Mouse (Mus musculus) cerebellum, adult 2 months (tissue): ENCODE data around the gene Nebl. TPM values are rescaled to one million over a fixed set of nuclear protein-coding genes. Genes with fewer than 3 reads are reported as not detected.

Experiments used
- DNase-seq, 2 experiments: peaks; one replicate each; pipeline ENCODE4 v3.0.0; 2021
- H3K27ac ChIP-seq: fragments of 200-500 bp; 2 replicates; pipeline ENCODE4 v1.5.1; 2012; ENCODE audit warnings: low read length, control low read depth, inconsistent platforms; ENCODE audit not compliant: insufficient read depth
- H3K27me3 ChIP-seq: fragments of 200-500 bp; 2 replicates; pipeline ENCODE4 v1.6.1; 2012; ENCODE audit warnings: inconsistent platforms, mild to moderate bottlenecking, low read length, moderate library complexity; ENCODE audit not compliant: control insufficient read depth, insufficient read depth
- H3K4me1 ChIP-seq: fragments of 200-500 bp; 2 replicates; pipeline ENCODE4 v1.6.1; 2011; ENCODE audit warnings: low read length; ENCODE audit not compliant: control insufficient read depth, insufficient read depth
- H3K4me3 ChIP-seq: fragments of 200-500 bp; replicated peaks from 2 replicates; pipeline ENCODE3; 2011; ENCODE audit warnings: mild to moderate bottlenecking, low read depth, low read length, control low read depth; ENCODE audit not compliant: insufficient read depth
- CTCF ChIP-seq: fragments of 200-500 bp; IDR thresholded peaks from 2 replicates; pipeline ENCODE4 v1.5.1; 2011; ENCODE audit warnings: low read depth, mild to moderate bottlenecking, control low read depth, low read length, moderate library complexity, borderline replicate concordance; ENCODE audit not compliant: insufficient read depth
- POLR2A ChIP-seq: fragments of 200-500 bp; IDR thresholded peaks from 2 replicates; pipeline ENCODE4 v1.6.1; 2011; ENCODE audit warnings: low read length, control low read depth, borderline replicate concordance; ENCODE audit not compliant: insufficient read depth
- WGBS: fragments of 180-500 bp; shearing (Covaris S2); methylation state at CpG from one replicate; pipeline ENCODE4 v1.1.7; 2018; 5-methylcytosine and 5-hydroxymethylcytosine counted together
- polyA plus RNA-seq: library from polyadenylated mRNA; depleted of rRNA; stranded (reverse); fragments of >200 nt; gene quantifications from 2 replicates; pipeline ENCODE4 v1.2.3, GENCODE M21; 2012

The Nebl gene
- polyA plus RNA-seq, 1 experiment = 47.3 TPM

GRCm38 (mm10) chr2:17597932-17598331 is 133.3 kb downstream of the Nebl start:
- Histone ChIP-seq H3K27ac (no peak overlapping the region), H3K27me3 (no peaks in the 10 kb centered on the region), H3K4me3 (no peak overlapping the region), H3K4me1 (no peaks in the 10 kb centered on the region)
- no peak for DNase-seq
- 67% methylated on average over 2 of the region's 2 CpGs for WGBS
- TF ChIP-seq POLR2A (no peak), CTCF (no peak)

- Histone ChIP-seq H3K27me3 (no peaks in the 10 kb centered on the region), H3K4me3 (no peak overlapping the region), H3K27ac (no peak overlapping the region), H3K4me1 (no peaks in the 10 kb centered on the region)
- 86% methylated on average over 3 of the region's 3 CpGs for WGBS
- DNase-seq = no peak
- no peak for TF ChIP-seq CTCF
- TF ChIP-seq POLR2A = no peak
Measured at GRCm38 (mm10) chr2:17589669-17590068, 141.6 kb downstream of the Nebl start.

- Histone ChIP-seq H3K27me3 (no peaks in the 10 kb centered on the region), H3K27ac (no peak overlapping the region), H3K4me1 (no peaks in the 10 kb centered on the region), H3K4me3 (no peak overlapping the region)
- TF ChIP-seq POLR2A (no peak), CTCF (no peak)
- no peak for DNase-seq
- WGBS = 91% methylated on average over 6 of the region's 6 CpGs
Measured at GRCm38 (mm10) chr2:17585329-17585992, 145.8 kb downstream of the Nebl start.

DNA sequence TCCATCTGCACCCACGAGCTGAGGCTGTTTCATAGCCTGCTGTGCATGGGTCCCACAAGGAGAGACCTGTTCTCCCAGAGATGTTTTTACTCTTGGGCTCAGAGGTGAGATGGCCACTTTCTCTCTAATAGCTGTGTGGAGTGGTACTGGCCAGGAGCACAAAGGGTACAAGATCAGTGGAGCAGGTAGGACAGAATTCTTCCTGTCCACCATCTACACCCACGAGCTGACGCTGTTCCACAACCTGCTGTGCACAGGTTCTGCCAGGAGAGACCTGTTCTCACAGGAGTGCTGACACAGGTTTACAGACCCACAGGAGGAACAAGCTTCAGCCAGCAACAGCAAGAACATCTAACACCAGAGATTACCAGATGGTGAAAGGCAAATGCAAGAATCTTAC is 155.6 kb downstream of the Nebl start:
- DNase-seq = peak; percentile 9 to 20
- Histone ChIP-seq H3K27me3 (no peaks in the 10 kb centered on the region), H3K27ac (no peak overlapping the region), H3K4me3 (no peak overlapping the region), H3K4me1 (no peaks in the 10 kb centered on the region)
- TF ChIP-seq POLR2A = no peak
- no peak for TF ChIP-seq CTCF
- 15% methylated on average over 3 of the region's 3 CpGs for WGBS

- WGBS = 63% methylated on average over 2 of the region's 2 CpGs
Measured at GRCm38 (mm10) chr2:17571716-17572115, 159.5 kb downstream of the Nebl start.

DNA sequence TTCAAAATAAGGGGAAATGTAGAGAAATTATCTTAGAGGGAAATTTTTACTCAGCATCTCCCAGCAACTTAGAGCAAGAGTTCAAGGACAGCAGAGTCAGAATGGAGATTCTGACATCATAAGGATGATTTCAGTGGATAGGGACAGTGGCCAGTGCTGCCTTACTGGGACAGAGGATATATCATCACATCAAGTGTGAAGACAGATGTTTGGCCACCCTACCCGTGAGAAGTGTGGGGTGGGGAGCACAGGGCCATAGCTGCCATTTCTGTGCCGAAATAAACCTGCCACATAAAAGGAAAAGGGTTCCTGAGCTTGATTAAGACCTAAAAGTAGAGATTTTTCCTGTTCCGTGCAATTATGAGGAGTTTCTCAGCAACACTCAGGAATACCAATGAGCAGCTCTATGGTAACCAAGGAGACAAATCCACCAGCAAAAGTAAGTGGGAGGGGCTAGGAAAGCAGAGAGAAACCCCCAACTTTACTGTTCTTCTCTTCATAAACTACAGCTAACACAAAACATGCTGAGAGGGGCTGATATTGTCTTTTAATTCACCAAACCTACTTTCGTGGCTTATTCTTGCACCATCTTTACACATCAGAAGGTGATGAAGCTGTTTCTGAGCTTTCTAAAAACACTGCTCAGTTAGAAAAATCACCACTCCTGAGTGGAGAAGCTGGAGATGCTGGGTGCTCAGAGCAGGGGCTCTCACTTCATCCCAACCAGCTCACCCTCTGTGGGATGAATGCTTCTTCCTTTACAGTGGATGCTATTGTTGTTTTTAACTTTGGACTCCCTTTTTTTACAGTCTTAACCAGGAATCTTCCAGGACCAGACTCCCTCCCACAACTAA is 172.1 kb downstream of the Nebl start:
- 50% methylated on average over 4 of the region's 4 CpGs for WGBS
- H3K27ac ChIP-seq = no peak overlapping the region
- no peaks in the 10 kb centered on the region for H3K4me1 ChIP-seq
- no peak overlapping the region for H3K4me3 ChIP-seq
- DNase-seq = no peak
- H3K27me3 ChIP-seq = no peaks in the 10 kb centered on the region
- TF ChIP-seq CTCF = no peak

More at GRCm38 (mm10) chr2:17571716-17572115, 159.5 kb downstream of the Nebl start:
- DNase-seq = no peak
- TF ChIP-seq POLR2A = no peak
- TF ChIP-seq CTCF = no peak
- Histone ChIP-seq H3K27ac (no peak overlapping the region), H3K4me3 (no peak overlapping the region), H3K4me1 (no peaks in the 10 kb centered on the region), H3K27me3 (no peaks in the 10 kb centered on the region)

GRCm38 (mm10) chr2:17549895-17550558 is 181.2 kb downstream of the Nebl start:
- Histone ChIP-seq H3K27me3 (no peaks in the 10 kb centered on the region), H3K4me3 (no peak overlapping the region), H3K4me1 (no peaks in the 10 kb centered on the region; the same call in 1 of the 2 replicates), H3K27ac (no peak overlapping the region)
- WGBS = 72% methylated on average over 4 of the region's 4 CpGs
- DNase-seq = no peak
- TF ChIP-seq CTCF (no peak), POLR2A (no peak)
